Mouse (Mus musculus) frontal cortex, postnatal 10 days (tissue): ENCODE measurements around the gene Gm17455.

Experiments used
- DNase-seq, 2 experiments: peaks; one replicate each; pipeline ENCODE4 v3.0.0; 2022; ENCODE audit warnings: low spot score in 2 of 2, mixed read lengths in 1 of 2

The Gm17455 gene

DNA sequence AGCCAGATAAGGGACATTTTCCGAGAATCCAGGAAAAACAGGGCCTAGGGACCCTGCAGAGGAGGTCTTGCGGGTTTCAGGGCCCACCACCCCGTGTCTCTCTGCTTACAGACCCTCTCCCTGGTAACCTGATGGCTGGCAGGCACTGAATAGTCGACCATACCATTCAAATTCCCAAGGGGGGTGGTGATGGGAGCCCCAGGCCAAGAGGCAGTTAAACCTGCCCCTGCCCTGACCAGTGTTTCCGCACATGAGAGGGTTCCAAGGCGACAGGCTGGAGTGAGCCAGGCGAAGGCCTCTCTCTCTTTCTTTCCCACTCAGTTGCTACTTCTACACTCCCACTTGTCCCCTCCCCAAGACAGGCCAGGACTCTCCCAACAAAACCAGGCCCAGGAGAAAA, at the start of gene Gm17455:
Gene Gm17455, plus strand, starts transcription at position 278 of the 400 bp plus-strand sequence.
- DNase-seq: no peak

DNA sequence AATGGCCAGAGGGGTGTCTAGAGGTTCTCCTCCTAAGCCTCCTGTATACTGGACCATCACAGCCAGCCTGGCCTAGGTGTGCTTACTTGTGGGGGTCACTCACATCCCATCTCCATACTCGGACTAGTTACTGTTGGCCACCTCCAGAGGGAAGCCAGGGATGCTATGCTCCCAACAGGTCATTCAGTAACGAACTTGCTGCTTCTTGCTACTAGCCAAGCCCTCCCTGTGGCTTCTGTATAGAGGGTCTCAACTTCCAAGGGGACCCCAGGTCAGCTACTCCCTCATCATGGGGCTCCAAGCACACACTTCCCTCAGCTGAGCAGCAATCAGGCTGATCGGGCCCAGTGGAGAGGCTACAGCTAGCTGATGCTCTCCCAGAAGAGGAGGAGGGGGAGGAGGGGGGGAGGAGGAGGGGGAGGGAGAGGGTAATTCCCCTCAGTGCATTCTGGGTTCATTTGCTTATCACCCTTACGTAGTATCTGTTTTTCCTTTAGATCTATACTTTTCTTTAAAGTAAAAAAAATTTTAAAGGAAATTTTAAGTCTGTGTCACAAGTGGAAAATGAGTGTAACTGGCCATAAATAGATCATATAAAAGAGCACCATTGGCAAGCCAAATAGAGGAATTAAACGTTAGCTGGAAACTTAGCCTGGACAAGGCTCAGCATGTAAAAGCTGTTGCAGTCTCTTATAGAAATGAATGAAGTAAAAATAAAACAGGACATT, 49.3 kb upstream of the Gm17455 start:
- DNase-seq: no peak

GRCm38 (mm10) chr10:60350805-60351167, 48.7 kb upstream of the Gm17455 start:
- peak in 1 of 2 experiments; percentile 64 for DNase-seq

DNA sequence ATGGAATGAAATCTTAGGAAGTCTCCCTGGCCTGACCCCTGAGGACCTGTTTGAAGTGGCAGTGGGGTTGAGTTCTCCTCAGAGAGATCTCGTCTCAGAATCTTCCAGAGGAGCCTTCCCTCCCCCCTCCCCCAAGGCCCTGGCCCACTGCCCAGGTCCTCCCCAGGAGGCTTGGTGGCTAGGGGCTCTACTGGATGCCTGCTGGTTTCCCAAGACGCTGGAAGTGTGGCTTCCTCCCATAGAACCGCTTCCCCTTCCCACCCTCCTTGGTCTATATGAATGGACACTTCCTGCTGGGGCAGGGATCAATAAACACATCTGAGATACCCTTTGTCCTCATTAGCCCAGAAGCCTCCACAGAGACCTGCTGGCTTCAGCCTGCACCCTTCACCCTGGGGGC, 48.3 kb upstream of the Gm17455 start:
- no peak for DNase-seq

GRCm38 (mm10) chr10:60351761-60352455, 47.6 kb upstream of the Gm17455 start:
- no peak for DNase-seq

- DNase-seq: no peak
Measured at GRCm38 (mm10) chr10:60353241-60354002, 46.1 kb upstream of the Gm17455 start.

DNA sequence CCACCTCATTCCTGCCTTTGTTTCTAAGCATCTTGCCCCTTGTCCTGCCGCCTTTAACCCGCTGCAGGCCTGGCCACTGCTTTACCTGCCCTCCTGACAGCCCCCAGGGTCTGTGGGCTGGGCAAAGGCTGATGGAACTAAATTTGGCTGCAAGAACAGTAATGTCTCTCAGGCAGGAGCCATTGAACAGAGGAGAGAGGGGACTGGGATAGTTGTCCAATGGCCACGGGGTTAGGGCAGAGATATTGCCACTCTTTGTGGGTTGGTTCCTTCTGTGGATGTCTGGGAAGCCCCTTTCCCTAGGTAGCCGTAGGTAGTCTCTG, 45.6 kb upstream of the Gm17455 start:
- no peak for DNase-seq

GRCm38 (mm10) chr10:60354881-60355677, 44.4 kb upstream of the Gm17455 start:
- DNase-seq: no peak

- DNase-seq: no peak
Measured at GRCm38 (mm10) chr10:60357441-60357840, 42.1 kb upstream of the Gm17455 start.

GRCm38 (mm10) chr10:60357901-60358300, 41.6 kb upstream of the Gm17455 start:
- no peak for DNase-seq

DNA sequence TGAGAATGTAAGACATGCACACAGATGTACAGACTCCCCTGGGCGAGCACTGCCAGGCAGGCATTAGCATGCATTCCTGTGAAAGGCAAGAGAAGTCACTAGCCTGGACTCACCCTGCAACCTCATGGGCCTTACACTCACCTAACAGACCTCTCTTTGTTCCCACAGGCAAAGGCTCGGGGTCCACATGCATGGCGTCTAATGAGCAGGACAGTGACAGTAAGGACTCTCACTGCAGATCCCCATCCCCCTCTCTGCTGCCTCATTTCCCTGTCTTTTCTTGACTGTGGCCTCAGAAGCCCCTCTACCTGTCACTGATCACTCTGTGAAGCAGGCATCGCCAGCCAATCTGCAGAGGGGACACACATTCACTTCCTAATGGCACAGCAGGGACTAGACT, 40.8 kb upstream of the Gm17455 start:
- no peak for DNase-seq

DNA sequence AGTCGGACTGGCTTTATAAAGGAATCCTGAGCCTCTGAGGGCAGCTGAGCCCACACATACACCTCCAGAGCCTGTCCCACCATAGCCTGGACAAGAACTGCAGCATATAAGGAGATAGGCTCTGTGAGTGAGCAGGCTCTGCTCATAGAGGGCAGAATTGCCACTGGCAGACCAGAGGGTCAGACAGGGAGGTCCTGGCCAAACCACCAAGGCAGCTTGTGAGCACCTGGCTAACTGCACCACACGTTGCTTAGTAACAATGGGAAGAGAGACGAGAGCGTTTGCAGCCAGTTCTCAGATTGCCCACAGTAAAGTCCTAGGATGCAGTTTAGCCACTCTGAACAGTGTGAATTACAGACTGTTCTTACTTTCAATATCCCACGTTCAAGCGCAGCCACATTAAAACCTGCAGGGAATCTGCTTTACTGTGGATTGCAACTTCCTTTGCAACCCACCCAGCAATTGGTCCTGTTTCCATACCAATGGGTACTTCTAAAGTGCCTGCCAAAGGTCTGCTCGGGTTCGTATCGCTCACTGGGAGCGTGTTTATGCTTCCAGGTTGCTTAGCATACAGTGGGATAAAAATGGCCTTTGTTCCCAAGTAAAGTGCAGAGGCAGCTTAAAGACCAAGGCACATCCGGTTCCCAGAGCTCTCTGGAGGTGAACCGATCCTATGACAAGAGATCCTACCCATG, 37.8 kb upstream of the Gm17455 start:
- DNase-seq: no peak

GRCm38 (mm10) chr10:60362310-60362628, 37.3 kb upstream of the Gm17455 start:
- DNase-seq: no peak

- DNase-seq: no peak
Measured at GRCm38 (mm10) chr10:60363426-60363825, 36.1 kb upstream of the Gm17455 start.

GRCm38 (mm10) chr10:60367145-60367544, 32.4 kb upstream of the Gm17455 start:
- DNase-seq: no peak

GRCm38 (mm10) chr10:60367904-60368303, 31.6 kb upstream of the Gm17455 start:
- no peak for DNase-seq

DNA sequence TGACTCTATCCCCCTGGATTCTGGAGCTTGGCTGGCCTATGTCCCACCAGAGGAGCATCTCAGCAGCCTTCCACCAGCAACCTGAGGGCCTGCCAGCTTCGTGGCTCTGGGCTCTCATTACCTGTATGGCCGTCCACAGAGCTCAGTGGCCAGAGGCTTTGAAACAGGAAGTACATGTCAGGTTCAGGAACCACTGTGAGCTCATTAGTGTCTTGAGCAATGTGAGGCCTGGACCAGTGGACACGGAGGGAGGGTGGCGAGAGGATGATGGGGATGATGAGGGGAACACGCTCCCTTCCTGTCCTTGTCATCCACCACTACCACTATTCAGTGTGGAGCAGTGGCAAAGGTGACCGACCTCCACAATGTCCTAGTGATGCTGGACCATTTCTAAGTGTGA, 30.1 kb upstream of the Gm17455 start:
- DNase-seq: no peak

DNA sequence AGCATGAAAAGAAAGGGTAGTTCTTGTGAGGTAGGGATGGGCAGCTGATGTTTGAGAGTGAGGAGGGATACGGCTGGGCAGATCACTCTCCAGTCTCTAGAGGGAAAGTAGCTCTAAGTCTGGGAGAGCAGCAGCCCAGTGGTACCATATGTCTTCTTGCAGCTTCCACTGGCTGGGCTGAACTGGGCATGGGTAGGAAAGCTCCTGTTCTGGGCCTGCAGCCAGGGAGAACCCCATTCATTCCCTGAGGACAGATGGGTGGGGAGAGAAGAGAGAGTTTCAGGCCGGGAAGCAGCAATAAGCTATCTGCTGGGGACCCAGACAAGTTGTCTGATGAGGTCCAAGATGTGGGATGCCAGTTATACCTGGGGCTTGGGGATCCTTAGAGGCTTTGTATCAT, 29.4 kb upstream of the Gm17455 start:
- no peak for DNase-seq

- DNase-seq: no peak
Measured at GRCm38 (mm10) chr10:60370601-60371061, 28.9 kb upstream of the Gm17455 start.

DNA sequence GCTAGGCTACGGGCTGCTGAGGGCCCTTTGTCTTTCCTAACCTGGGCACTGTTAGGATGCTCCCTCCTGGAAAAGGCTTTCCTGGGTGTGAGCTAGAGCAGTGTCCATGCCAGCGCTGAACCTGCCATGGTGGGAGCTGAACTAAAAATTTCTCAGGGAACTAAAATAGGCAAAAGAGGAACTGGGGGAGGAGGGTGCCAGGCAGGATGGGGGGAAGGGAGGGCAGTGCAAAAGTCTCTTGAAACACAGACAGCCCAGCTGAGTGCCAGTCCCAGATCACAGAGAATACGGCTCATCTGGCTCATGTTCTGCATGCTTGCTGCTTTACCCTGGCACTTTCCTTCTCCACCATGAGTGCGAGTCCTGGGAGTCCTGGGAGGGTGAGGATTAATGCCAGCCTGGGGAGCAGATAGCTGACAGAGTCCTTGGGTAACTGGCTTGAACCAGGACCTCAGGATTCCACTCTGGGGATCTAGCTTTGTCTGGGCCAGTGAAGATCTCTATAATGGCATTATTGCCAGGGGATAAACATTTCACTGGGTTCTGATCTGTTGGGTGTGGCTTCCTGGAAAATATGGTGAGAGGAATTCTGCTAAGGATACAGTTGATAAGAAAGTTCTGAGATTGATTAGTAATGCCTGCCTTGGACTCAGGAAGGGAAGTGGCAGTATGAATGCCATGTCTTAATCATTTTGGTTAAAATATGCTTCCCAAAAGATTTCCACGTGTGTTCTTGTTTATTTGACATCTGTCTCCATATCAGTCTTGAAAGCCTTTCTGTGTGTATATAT, 27.7 kb upstream of the Gm17455 start:
- DNase-seq: no peak

DNA sequence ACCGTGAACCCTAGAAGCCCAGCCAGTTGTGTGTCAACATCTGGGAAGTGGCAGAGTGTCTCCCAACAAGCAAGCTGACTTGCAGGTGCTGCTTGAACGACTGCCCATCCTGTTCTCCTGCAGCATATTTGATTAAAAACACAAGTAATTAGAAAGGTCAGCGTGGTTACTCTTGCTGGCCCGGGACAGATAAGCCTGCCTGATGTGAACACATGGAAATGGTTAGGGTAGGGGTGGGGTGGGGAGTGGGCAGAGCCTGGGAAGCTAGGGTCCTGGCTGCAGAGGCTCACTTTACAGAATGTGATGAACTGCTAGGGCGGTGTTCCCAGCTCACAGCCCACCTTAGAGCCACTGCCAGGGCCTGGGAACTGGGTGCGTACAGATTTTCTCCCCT, 26.0 kb upstream of the Gm17455 start:
- no peak for DNase-seq
